Mouse (Mus musculus) gastrocnemius, postnatal 10 days (tissue): Measurements from ENCODE around the gene Myh9. TPM values are rescaled to one million over a fixed set of nuclear protein-coding genes. Genes with fewer than 3 reads are reported as not detected.

ENCODE experiments used
- DNase-seq: peaks from one replicate; pipeline ENCODE4 v3.0.0; 2021; ENCODE audit warnings: mixed read lengths
- long read RNA-seq, 2 experiments: library from polyadenylated mRNA; stranded (forward); transcript quantifications; one replicate each; pipeline ENCODE4 v2.0.0; 2021
- total RNA-seq, 2 experiments: library from RNA; stranded (reverse); gene quantifications; 2 replicates each; pipeline ENCODE4 v1.2.3; 2021

Gene Myh9
- total RNA-seq = 100 to 1,000 TPM; 117 to 155 TPM
- long read RNA-seq, experiment 1, full-length matches to known transcripts = 20 of 46 reads
- long read RNA-seq, experiment 1, partial matches to known transcripts = 22 of 46 reads
- long read RNA-seq, experiment 1, other reads (novel, unspliced or antisense) = 4 of 46 reads
- long read RNA-seq, experiment 2, full-length matches to known transcripts = 15 of 28 reads
- long read RNA-seq, experiment 2, partial matches to known transcripts = 12 of 28 reads
- long read RNA-seq, experiment 2, other reads (novel, unspliced or antisense) = 1 of 28 reads

- peak; percentile 98 for DNase-seq
Observed at GRCm38 (mm10) chr15:77842047-77842843, at the start of gene Myh9. Myh9 (minus strand) TSS chr15:77842175.

- DNase-seq = no peak
Observed at GRCm38 (mm10) chr15:77891766-77892165, 49.8 kb upstream of the Myh9 start.

DNA sequence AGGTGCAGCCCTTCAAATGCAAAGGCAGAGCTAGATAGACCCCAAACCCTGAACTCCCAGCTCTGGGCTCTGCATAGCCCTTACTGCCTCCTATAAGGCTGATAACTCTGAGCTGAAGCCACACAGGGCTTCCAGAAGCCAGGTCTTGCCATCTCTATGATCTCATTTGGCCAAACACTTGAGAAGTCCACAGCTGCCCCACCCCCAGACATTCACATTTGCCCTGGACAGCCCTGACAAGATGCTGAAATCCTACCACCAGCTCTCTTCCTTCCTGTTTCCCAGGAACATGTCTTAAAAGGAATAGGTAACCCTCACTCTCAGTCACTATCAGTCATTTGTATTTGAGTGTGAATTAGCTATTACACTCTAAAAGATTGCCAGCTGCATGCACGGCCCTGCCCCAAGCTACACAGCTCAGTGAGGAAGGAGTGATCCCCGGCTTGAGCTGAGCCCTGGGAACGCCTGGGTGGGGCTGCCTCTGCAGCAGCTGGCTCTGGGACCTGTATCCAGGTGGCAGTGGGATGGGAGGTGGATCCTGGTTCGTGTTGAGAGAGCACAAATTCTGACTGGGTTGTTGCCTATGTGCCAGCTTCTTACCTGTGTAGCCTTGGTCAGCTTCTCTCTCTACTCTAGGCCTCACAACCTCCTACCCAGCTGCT, 47.9 kb upstream of the Myh9 start:
- DNase-seq = no peak

- no peak for DNase-seq
Observed at GRCm38 (mm10) chr15:77888286-77888685, 46.3 kb upstream of the Myh9 start.

- no peak for DNase-seq
Observed at GRCm38 (mm10) chr15:77887093-77887488, 45.1 kb upstream of the Myh9 start.

GRCm38 (mm10) chr15:77886369-77887092, 44.6 kb upstream of the Myh9 start:
- DNase-seq = no peak

DNA sequence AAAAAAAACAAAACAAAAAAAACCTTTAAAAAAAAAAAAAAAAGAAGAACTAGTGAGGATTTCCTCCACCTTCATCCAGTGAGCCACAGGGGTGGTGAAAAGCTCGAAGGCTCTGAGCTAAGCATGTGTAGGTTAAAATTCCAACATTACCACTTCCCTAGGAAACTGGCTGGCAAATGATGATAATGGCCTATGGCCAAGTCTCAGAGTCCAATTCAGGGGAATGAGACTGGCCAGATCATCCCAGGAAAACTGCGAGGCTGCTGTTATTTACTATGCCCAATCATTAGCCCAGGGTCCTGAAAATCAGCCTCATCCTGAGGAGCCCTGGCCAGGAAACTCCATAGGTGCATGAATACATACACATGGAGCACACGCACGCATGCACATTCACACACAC, 44.0 kb upstream of the Myh9 start:
- no peak for DNase-seq

GRCm38 (mm10) chr15:77885159-77885558, 43.2 kb upstream of the Myh9 start:
- DNase-seq = no peak

DNA sequence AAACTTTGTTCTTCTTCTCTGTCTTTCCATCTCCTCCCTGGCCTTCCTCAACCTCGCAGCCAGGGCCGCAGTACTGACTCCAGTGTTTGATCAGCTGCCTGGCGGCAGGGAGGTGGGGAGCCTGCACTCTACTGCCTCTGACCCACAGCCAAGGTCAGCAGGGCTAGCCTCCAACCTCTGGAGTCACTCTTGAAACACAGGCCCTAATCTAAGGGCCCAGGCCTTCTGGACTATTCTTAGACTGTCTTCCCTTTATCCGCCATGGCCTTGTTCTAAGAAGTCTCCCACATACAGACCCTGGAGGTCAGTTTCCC, 41.7 kb upstream of the Myh9 start:
- no peak for DNase-seq

DNA sequence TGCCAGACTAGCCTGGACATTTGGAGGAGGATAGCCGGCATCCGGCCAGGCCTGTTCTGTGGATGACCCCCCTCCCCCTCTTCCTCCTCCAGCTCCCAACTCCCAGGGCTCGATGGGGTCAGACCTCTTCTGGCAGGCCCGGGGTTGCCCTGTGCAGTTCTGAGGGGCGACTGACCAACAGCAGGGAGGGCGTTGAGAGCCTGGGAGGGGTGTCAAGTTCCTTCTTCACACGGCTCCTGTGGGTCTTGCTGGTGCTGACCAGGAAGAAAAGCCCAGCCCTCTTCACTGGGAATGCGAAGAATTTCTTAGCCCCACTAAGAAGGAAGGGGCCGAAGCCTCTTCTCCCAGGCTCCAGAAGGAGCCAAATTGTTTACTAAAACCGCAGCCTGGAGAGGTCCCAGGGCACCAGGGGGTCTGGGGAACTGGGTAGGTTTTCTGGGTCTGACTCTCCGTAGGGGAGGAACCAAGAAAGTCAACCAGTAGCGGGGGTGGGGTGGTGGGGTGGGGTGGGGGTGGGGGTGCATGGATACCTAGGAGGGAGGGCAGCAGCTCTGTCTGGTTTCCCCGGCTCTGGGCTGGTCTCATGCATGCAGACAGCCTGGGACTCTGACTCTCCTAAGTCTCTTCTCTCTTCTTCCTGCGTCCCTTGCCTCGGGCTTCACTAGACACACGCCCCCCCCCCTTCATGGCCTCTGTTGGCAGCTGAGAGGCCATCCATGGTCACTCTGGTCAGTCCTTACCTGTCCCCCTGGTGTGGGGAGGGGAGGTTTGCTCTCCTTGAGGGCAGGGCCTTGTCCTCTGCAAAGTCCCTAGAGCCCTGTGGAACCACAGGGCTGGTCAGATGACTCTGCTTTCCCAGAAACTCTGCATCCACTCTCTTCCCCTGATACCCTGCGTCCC, 41.1 kb upstream of the Myh9 start:
- peak; percentile 52 for DNase-seq

- no peak for DNase-seq
Observed at GRCm38 (mm10) chr15:77882297-77882696, 40.3 kb upstream of the Myh9 start.

DNA sequence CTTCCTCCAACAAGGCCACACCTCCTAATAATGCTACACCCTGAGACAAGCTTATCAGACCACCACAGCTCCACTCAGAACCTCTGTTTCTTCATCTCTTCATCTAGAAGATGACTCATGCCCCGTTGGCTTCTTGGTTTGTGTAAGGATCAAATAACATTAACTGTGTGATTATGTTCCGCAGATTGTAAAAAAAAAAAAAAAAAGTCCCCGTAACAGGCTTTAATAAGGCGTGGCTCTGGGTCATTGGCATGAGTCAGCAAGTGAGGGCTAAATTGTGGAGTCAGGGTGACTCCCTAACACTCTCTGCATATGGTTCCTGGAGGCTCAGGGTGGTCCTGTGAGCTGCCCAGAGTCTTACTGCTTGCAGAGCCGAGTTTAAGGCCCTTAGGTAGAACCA, 39.7 kb upstream of the Myh9 start:
- DNase-seq = no peak

- DNase-seq = no peak
Observed at GRCm38 (mm10) chr15:77880738-77881137, 38.8 kb upstream of the Myh9 start.

GRCm38 (mm10) chr15:77879756-77880155, 37.8 kb upstream of the Myh9 start:
- no peak for DNase-seq

GRCm38 (mm10) chr15:77877209-77877608, 35.2 kb upstream of the Myh9 start:
- DNase-seq = no peak

DNA sequence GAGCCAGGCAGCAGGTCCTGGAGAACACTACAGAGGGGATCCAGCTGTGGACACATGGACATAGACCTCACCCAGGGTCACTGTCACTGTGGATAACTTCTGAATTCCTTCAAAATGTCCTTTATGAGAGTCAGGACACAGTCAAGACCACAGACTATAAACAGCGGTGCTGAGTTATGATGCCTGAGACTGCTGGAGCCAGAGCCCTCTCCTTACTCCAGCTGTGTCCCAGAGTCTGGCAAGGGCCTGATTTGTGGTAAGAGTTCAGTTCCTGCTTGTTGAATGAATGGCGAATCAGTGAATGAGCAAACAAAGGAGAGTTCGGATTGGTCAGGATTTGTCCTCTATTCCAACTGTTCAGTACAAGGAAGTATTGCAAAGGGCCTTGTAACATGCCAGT, 34.7 kb upstream of the Myh9 start:
- DNase-seq = no peak

DNA sequence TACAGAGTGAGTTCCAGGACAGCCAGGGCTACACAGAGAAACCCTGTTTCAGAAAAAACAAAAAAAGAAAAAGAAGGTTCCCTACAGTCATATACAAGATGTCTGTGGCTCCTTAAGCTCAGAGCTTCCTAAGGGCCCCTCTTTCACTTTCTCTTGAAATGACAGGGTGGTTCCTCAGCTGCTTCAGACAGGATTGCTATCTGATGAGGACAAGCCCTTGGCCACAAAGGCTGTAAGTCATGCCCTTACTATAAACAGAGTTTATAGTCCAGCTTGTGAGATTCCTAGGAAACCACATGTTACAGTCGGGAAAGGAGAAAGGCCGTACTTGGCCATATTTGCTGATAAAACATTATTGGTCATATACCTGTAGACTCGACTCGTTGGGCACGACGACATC, 34.0 kb upstream of the Myh9 start:
- DNase-seq = no peak

DNA sequence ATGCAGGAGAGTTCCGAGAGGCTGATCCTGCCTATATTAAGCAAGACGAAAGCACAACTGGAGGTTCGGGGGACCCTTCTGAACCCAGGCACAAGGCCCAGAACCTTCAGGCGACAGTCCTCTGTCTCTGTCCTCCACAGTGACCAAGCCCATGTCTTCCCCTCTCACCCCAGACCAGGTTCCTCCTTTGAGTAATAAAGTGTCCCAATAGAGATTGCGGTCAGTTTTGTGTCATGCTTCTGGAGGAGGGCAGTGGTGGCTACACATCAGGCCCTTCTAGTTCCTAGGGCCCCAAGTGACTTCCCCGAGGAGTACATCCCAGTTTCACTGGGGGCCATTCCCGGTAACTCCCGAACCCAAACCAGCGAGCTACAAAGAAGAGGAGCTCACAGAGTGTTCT, 32.8 kb upstream of the Myh9 start:
- no peak for DNase-seq

DNA sequence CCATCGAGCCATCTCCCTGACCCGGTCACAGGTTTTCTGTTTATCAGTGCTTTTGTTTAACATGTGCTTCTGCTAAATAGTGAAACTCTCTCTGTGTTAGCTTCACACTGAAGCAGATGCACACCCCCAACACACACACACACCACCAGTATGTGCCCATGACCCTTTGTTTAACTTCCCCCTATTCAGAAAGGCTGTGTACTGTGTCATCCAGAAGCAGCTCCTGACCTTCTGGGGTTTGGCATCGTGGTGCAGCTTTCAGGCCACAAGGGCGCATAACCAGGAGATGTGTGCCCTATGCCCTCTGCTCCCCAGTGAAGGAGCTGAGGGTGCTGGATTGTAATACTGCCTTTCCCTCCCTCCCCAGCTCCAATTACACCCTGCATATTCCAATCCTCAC, 32.3 kb upstream of the Myh9 start:
- DNase-seq = no peak

DNA sequence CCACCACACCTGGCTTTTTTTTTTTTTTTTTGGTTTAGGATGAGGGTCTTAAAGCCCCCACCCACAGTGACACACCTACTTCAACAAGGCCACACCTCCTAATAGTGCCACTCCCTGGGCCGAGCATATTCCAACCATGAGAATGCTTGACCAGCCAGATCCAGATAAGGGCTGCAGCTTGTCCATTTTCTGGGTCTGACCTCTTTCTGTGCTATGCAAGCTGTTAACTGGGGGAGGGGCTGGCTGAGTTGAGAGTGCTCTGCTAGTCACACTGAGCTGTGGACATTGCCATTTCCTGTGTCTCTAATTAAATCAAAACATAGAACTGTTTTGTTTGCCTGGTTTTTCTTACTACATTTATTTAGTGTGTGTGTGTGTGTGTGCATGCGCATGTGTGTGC, 31.6 kb upstream of the Myh9 start:
- DNase-seq = no peak

GRCm38 (mm10) chr15:77872996-77873395, 31.0 kb upstream of the Myh9 start:
- DNase-seq = no peak

- no peak for DNase-seq
Observed at GRCm38 (mm10) chr15:77868340-77868739, 26.4 kb upstream of the Myh9 start.
